Mouse (Mus musculus) forebrain, embryonic 10.5 days (tissue): ENCODE data around the gene Acod1. TPM values are rescaled to one million over a fixed set of nuclear protein-coding genes. Genes with fewer than 3 reads are reported as not detected.
A peak's percentile ranks its signal among the peaks of the same experiment; 100 is the strongest.

ENCODE experiments used
- DNase-seq: peaks from one replicate; pipeline ENCODE4 v3.0.0-alpha.2; 2017; ENCODE audit warnings: low spot score; ENCODE audit errors: extremely low spot score
- H3K27ac ChIP-seq: fragments of 300-500 bp; sonication (generic); 2 replicates; pipeline ENCODE4 v1.5.1; 2016; ENCODE audit warnings: mild to moderate bottlenecking
- H3K27me3 ChIP-seq: fragments of 300-500 bp; sonication (generic); 2 replicates; pipeline ENCODE4 v1.6.1; 2016; ENCODE audit warnings: mild to moderate bottlenecking; ENCODE audit not compliant: poor library complexity, severe bottlenecking
- H3K36me3 ChIP-seq: fragments of 300-500 bp; sonication (generic); replicated peaks from 2 replicates; pipeline ENCODE4 v1.6.1; 2016; ENCODE audit warnings: mild to moderate bottlenecking, moderate library complexity
- H3K4me1 ChIP-seq: fragments of 300-500 bp; sonication (generic); 2 replicates; pipeline ENCODE4 v1.6.1; 2016
- H3K4me3 ChIP-seq: fragments of 300-500 bp; sonication (generic); 2 replicates; pipeline ENCODE4 v1.5.1; 2016; ENCODE audit warnings: mild to moderate bottlenecking, moderate library complexity
- H3K9me3 ChIP-seq: fragments of 300-500 bp; sonication (generic); 2 replicates; pipeline ENCODE4 v1.6.1; 2016; ENCODE audit warnings: mild to moderate bottlenecking, moderate library complexity
- WGBS: fragments of 180-500 bp; shearing (Covaris S2); methylation state at CpG from one replicate; pipeline ENCODE4 v1.1.7; 2016; 5-methylcytosine and 5-hydroxymethylcytosine counted together
- polyA plus RNA-seq: library from polyadenylated mRNA; unstranded; fragments of >200 nt; fragmentation: Nextera tagmentation; extraction: Ambion mirVana; gene quantifications from 2 replicates; pipeline ENCODE4 v1.2.1, GENCODE M21; 2016

Acod1 gene
- polyA plus RNA-seq, 1 experiment from 2014 or later: not detected

GRCm38 (mm10) chr14:103098587-103099235 lies 51.9 kb downstream of the Acod1 start:
- peaks cover 26% of the 10 kb centered on the region for H3K4me1 ChIP-seq
- WGBS: 0% methylated on average over 49 of the region's 86 CpGs

GRCm38 (mm10) chr14:103099238-103099933 lies 52.6 kb downstream of the Acod1 start, which contains the start of gene Fbxl3:
Gene Fbxl3, minus strand, starts transcription at chr14:103099566.
- WGBS: 0% methylated on average over 73 of the region's 88 CpGs
- Histone ChIP-seq H3K36me3 (peaks cover 24% of the 10 kb centered on the region), H3K9me3 (no peaks in the 10 kb centered on the region), H3K4me1 (peaks cover 26% of the 10 kb centered on the region), H3K4me3 (peak within 1 kb of the TSS; percentile 82), H3K27ac (peak within 1 kb of the TSS; percentile 99), H3K27me3 (no peaks in the 10 kb centered on the region)
- DNase-seq: peak; percentile 86

More at GRCm38 (mm10) chr14:103098587-103099235, 51.9 kb downstream of the Acod1 start:
- Histone ChIP-seq H3K9me3 (no peaks in the 10 kb centered on the region), H3K27ac (peak overlapping the region; percentile 99), H3K4me3 (peak overlapping the region; percentile 82), H3K36me3 (peaks cover 29% of the 10 kb centered on the region), H3K27me3 (no peaks in the 10 kb centered on the region)
- DNase-seq: peak; percentile 74

- H3K27ac ChIP-seq: no peak overlapping the region
- no peak overlapping the region for H3K4me3 ChIP-seq
- peaks cover 15% of the 10 kb centered on the region for H3K36me3 ChIP-seq
- H3K27me3 ChIP-seq: no peaks in the 10 kb centered on the region
- peaks cover 26% of the 10 kb centered on the region for H3K4me1 ChIP-seq
- 87% methylated on average over 13 of the region's 13 CpGs for WGBS
- H3K9me3 ChIP-seq: no peaks in the 10 kb centered on the region
- no peak for DNase-seq
These were observed 53.5 kb downstream of the Acod1 start for GRCm38 (mm10) chr14:103100296-103100695.

- H3K27me3 ChIP-seq: no peaks in the 10 kb centered on the region
- WGBS: 88% methylated on average over 3 of the region's 3 CpGs
- no peak overlapping the region for H3K27ac ChIP-seq
- H3K36me3 ChIP-seq: peaks cover 6% of the 10 kb centered on the region
- DNase-seq: no peak
- H3K9me3 ChIP-seq: no peaks in the 10 kb centered on the region
- H3K4me1 ChIP-seq: peaks cover 26% of the 10 kb centered on the region
- no peak overlapping the region for H3K4me3 ChIP-seq
These were observed 54.4 kb downstream of the Acod1 start for GRCm38 (mm10) chr14:103101171-103101570.

- WGBS: 73% methylated on average over 6 of the region's 6 CpGs
- DNase-seq: no peak
- H3K9me3 ChIP-seq: no peaks in the 10 kb centered on the region
- no peaks in the 10 kb centered on the region for H3K36me3 ChIP-seq
- H3K4me3 ChIP-seq: no peak overlapping the region
- no peaks in the 10 kb centered on the region for H3K27me3 ChIP-seq
- peaks cover 16% of the 10 kb centered on the region for H3K4me1 ChIP-seq
- H3K27ac ChIP-seq: no peak overlapping the region
These were observed 55.5 kb downstream of the Acod1 start for GRCm38 (mm10) chr14:103102246-103102645.

- 87% methylated on average over 10 of the region's 10 CpGs for WGBS
- Histone ChIP-seq H3K27ac (no peak overlapping the region), H3K9me3 (no peaks in the 10 kb centered on the region), H3K4me1 (peaks cover 10% of the 10 kb centered on the region), H3K36me3 (no peaks in the 10 kb centered on the region), H3K27me3 (no peaks in the 10 kb centered on the region), H3K4me3 (no peak overlapping the region)
- DNase-seq: no peak
These were observed 56.1 kb downstream of the Acod1 start for GRCm38 (mm10) chr14:103102731-103103335.

Other genes starting within 250 kb of the Acod1 start
- 2.1 and 3.1 TPM in 2 replicates for gene Kctd12, start 64.3 kb upstream of the Acod1 start, polyA plus RNA-seq
- 26.2 and 26.5 TPM in 2 replicates for gene Cln5, start 23.2 kb downstream of the Acod1 start, polyA plus RNA-seq
- gene Fbxl3, start 52.6 kb downstream of the Acod1 start, polyA plus RNA-seq: 13.8 TPM in 2 replicates